Mouse (Mus musculus) hindbrain, embryonic 13.5 days (tissue): ENCODE data around the gene Olfr93. TPM values are rescaled to one million over a fixed set of nuclear protein-coding genes. Genes with fewer than 3 reads are reported as not detected.

Experiments used
- ATAC-seq: fragments of 200-750 bp; cut with Nextera tagmentation; 2 replicates; pipeline ENCODE4 v1.8.0; 2017; ENCODE audit warnings: moderate TSS enrichment; ENCODE audit not compliant: low FRiP score
- H3K27ac ChIP-seq: fragments of 300-500 bp; sonication (generic); 2 replicates; pipeline ENCODE4 v1.5.1; 2015; ENCODE audit warnings: inconsistent platforms, mild to moderate bottlenecking, moderate library complexity
- H3K27me3 ChIP-seq: fragments of 300-500 bp; sonication (generic); 2 replicates; pipeline ENCODE4 v1.6.1; 2015; ENCODE audit warnings: mild to moderate bottlenecking, inconsistent platforms
- H3K36me3 ChIP-seq: fragments of 300-500 bp; sonication (generic); 2 replicates; pipeline ENCODE4 v1.6.1; 2015; ENCODE audit warnings: mild to moderate bottlenecking, inconsistent platforms
- H3K4me1 ChIP-seq: fragments of 300-500 bp; sonication (generic); replicated peaks from 2 replicates; pipeline ENCODE4 v1.6.1; 2015; ENCODE audit warnings: inconsistent platforms
- H3K4me2 ChIP-seq: fragments of 300-500 bp; sonication (generic); 2 replicates; pipeline ENCODE4 v1.6.1; 2015; ENCODE audit warnings: inconsistent platforms, mild to moderate bottlenecking, moderate library complexity
- H3K4me3 ChIP-seq: fragments of 300-500 bp; sonication (generic); 2 replicates; pipeline ENCODE4 v1.5.1; 2015; ENCODE audit warnings: mild to moderate bottlenecking, inconsistent platforms
- H3K9ac ChIP-seq: fragments of 300-500 bp; sonication (generic); 2 replicates; pipeline ENCODE4 v1.6.1; 2015; ENCODE audit warnings: mild to moderate bottlenecking, inconsistent platforms
- H3K9me3 ChIP-seq: fragments of 300-500 bp; sonication (generic); 2 replicates; pipeline ENCODE4 v1.6.1; 2016; ENCODE audit warnings: inconsistent platforms
- WGBS: fragments of 180-500 bp; shearing (Covaris S2); methylation state at CpG from one replicate; pipeline ENCODE4 v1.1.7; 2015; 5-methylcytosine and 5-hydroxymethylcytosine counted together
- polyA plus RNA-seq: library from polyadenylated mRNA; unstranded; fragments of >200 nt; fragmentation: Nextera tagmentation; extraction: Ambion mirVana; gene quantifications from 2 replicates; pipeline ENCODE4 v1.2.1, GENCODE M21; 2015

Gene Olfr93
- polyA plus RNA-seq, 1 experiment from 2014 or later, result not detected

GRCm38 (mm10) chr17:37098178-37098577 lies 63.1 kb downstream of the Olfr93 start, which contains the start of gene Olfr91:
TSS of gene Olfr91 (minus strand) at chr17:37098278.
- no peaks in the 10 kb centered on the region for H3K27me3 ChIP-seq
- no peaks in the 10 kb centered on the region for H3K36me3 ChIP-seq
- H3K4me3 ChIP-seq, result no peak within 1 kb of the TSS
- 93% methylated on average over 1 of the region's 1 CpGs for WGBS
- H3K9ac ChIP-seq, result no peak within 1 kb of the TSS
- H3K9me3 ChIP-seq, result no peaks in the 10 kb centered on the region
- no peaks in the 10 kb centered on the region for H3K4me1 ChIP-seq
- ATAC-seq, result no peak
- H3K27ac ChIP-seq, result no peak within 1 kb of the TSS
- no peak within 1 kb of the TSS for H3K4me2 ChIP-seq

DNA sequence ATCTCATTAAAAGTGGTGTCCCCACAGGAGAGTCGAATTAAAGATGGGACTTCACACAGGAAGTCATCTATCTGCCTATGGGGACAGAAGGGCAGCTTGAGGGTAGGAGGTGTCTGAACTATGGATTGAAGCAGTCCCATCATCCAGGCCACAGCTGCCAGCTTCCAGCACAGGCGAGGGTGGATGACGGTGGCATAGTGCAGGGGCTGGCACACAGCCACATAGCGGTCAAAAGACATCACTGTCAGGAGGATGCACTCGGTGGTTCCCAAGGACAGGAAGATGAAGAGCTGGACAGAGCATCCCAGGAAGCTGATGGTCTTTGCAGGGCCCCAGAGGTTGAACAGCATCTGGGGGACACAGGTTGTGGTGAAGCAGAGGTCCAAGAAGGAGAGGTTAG lies 68.0 kb downstream of the Olfr93 start:
- no peak overlapping the region for H3K27ac ChIP-seq
- no peak overlapping the region for H3K4me2 ChIP-seq
- H3K27me3 ChIP-seq, result no peaks in the 10 kb centered on the region
- H3K9ac ChIP-seq, result no peak overlapping the region
- no peaks in the 10 kb centered on the region for H3K9me3 ChIP-seq
- no peaks in the 10 kb centered on the region for H3K4me1 ChIP-seq
- no peak overlapping the region for H3K4me3 ChIP-seq
- no peak for ATAC-seq
- H3K36me3 ChIP-seq, result no peaks in the 10 kb centered on the region
- WGBS, result 82% methylated on average over 5 of the region's 5 CpGs

DNA sequence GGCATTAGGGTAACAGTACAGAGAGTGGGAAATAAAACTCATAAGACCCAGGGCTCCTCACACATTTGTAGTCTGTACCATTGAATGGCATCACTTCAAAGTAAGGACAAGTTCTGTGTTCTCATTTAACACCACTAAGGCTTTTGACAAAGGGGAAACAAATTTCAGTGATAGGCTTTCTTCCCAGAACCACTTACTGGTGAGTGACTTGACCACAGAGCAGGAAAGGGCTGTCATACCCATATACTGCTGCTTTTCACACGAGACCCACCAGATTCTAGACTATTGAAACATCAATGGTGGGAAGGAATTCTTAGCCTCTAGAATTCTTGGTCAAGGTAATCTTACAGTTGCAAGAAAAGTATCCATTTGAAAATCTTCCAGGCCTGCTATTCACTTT lies 69.1 kb downstream of the Olfr93 start:
- WGBS, result 82% methylated on average over 1 of the region's 1 CpGs
- Histone ChIP-seq H3K4me1 (no peaks in the 10 kb centered on the region), H3K36me3 (no peaks in the 10 kb centered on the region), H3K27me3 (no peaks in the 10 kb centered on the region), H3K4me3 (no peak overlapping the region), H3K9me3 (no peaks in the 10 kb centered on the region), H3K9ac (no peak overlapping the region), H3K4me2 (no peak overlapping the region), H3K27ac (no peak overlapping the region)
- ATAC-seq, result no peak

Other genes with a start within 250 kb of the Olfr93 start
- gene Rnf39, start 218.6 kb downstream of the Olfr93 start, polyA plus RNA-seq, result 0.69 and 1.3 TPM in 2 replicates
- gene Ppp1r11, start 209.8 kb downstream of the Olfr93 start, polyA plus RNA-seq, result 163 and 169 TPM in 2 replicates
- gene Znrd1, start 202.9 kb downstream of the Olfr93 start, polyA plus RNA-seq, result 66.4 and 67.7 TPM in 2 replicates
- 5.7 and 6.3 TPM in 2 replicates for gene Znrd1as, start 202.9 kb downstream of the Olfr93 start, polyA plus RNA-seq
- 0.47 TPM in 1 of 2 replicates, not detected in the other for gene 2410137M14Rik, start 180.3 kb downstream of the Olfr93 start, polyA plus RNA-seq
- 2.7 and 2.8 TPM in 2 replicates for gene H2-M5, start 172.0 kb downstream of the Olfr93 start, polyA plus RNA-seq
- 270 and 287 TPM in 2 replicates for gene Zfp57, start 160.3 kb downstream of the Olfr93 start, polyA plus RNA-seq
- gene Mog, start 138.1 kb downstream of the Olfr93 start, polyA plus RNA-seq, result 1.3 and 2.1 TPM in 2 replicates
- 55.6 and 57.0 TPM in 2 replicates for gene Gabbr1, start 115.5 kb downstream of the Olfr93 start, polyA plus RNA-seq
- gene Olfr90, start 73.0 kb downstream of the Olfr93 start, polyA plus RNA-seq, result not detected in 2 replicates
- gene Olfr91, start 63.2 kb downstream of the Olfr93 start, polyA plus RNA-seq, result not detected in 2 replicates
- gene Olfr92, start 41.4 kb downstream of the Olfr93 start, polyA plus RNA-seq, result not detected in 2 replicates
- gene Ubd, start 32.4 kb upstream of the Olfr93 start, polyA plus RNA-seq, result not detected in 2 replicates
- gene Olfr94, start 39.5 kb upstream of the Olfr93 start, polyA plus RNA-seq, result not detected in 2 replicates
- not detected in 2 replicates for gene Olfr95, start 51.6 kb upstream of the Olfr93 start, polyA plus RNA-seq
- not detected in 2 replicates for gene Olfr96, start 58.7 kb upstream of the Olfr93 start, polyA plus RNA-seq
- gene Olfr97, start 75.8 kb upstream of the Olfr93 start, polyA plus RNA-seq, result not detected in 2 replicates
- not detected in 2 replicates for gene Olfr98, start 102.3 kb upstream of the Olfr93 start, polyA plus RNA-seq
- gene H2-M3, start 108.7 kb upstream of the Olfr93 start, polyA plus RNA-seq, result 1.1 TPM in 2 replicates
- 0.14 TPM in 1 of 2 replicates, not detected in the other for gene Olfr99, start 122.0 kb upstream of the Olfr93 start, polyA plus RNA-seq
- not detected in 2 replicates for gene Olfr101, start 142.8 kb upstream of the Olfr93 start, polyA plus RNA-seq
- not detected in 2 replicates for gene Olfr102, start 155.6 kb upstream of the Olfr93 start, polyA plus RNA-seq
- gene Olfr103, start 178.2 kb upstream of the Olfr93 start, polyA plus RNA-seq, result not detected in 2 replicates
- not detected in 2 replicates for gene Olfr104-ps, start 198.1 kb upstream of the Olfr93 start, polyA plus RNA-seq
- gene Olfr105-ps, start 217.5 kb upstream of the Olfr93 start, polyA plus RNA-seq, result not detected in 2 replicates
- not detected in 2 replicates for gene Olfr106-ps, start 228.9 kb upstream of the Olfr93 start, polyA plus RNA-seq
- gene Olfr107, start 237.7 kb upstream of the Olfr93 start, polyA plus RNA-seq, result not detected in 2 replicates